Mouse (Mus musculus) layer of hippocampus, adult 2 months (tissue): ENCODE data around the gene Btbd8. TPM values are rescaled to one million over a fixed set of nuclear protein-coding genes. Genes with fewer than 3 reads are reported as not detected.
A peak's percentile ranks its signal among the peaks of the same experiment; 100 is the strongest.

ENCODE experiments used
- DNase-seq, 2 experiments: peaks; one replicate each; pipeline ENCODE4 v3.0.0; 2022; ENCODE audit warnings: low spot score in 2 of 2
- H3K27ac ChIP-seq: fragments of 200-600 bp; 2 replicates; pipeline ENCODE4 v1.8.1; 2022
- H3K4me3 ChIP-seq: fragments of 200-600 bp; 2 replicates; pipeline ENCODE4 v1.8.1; 2022; ENCODE audit warnings: mild to moderate bottlenecking
- CTCF ChIP-seq: fragments of 200-600 bp; conservative IDR thresholded peaks from 2 replicates; pipeline ENCODE4 v1.8.1; 2022; ENCODE audit warnings: antibody characterized with exemption, mild to moderate bottlenecking, moderate library complexity
- long read RNA-seq, 2 experiments: library from polyadenylated mRNA; stranded (forward); transcript quantifications; one replicate each; pipeline ENCODE4 v2.0.0; 2021; ENCODE audit warnings: borderline mapping rate in 2 of 2
- total RNA-seq, 2 experiments: library from RNA; stranded (reverse); gene quantifications; 2 replicates each; pipeline ENCODE4 v1.2.3; 2021

Gene Btbd8
- total RNA-seq, result 100 to 1,000 TPM; 105 to 114 TPM
- long read RNA-seq, experiment 1, full-length matches to known transcripts, result 14 of 38 reads
- long read RNA-seq, experiment 1, partial matches to known transcripts, result 20 of 38 reads
- long read RNA-seq, experiment 1, other reads (novel, unspliced or antisense), result 4 of 38 reads
- long read RNA-seq, experiment 2, full-length matches to known transcripts, result 11 of 60 reads
- long read RNA-seq, experiment 2, partial matches to known transcripts, result 34 of 60 reads
- long read RNA-seq, experiment 2, other reads (novel, unspliced or antisense), result 15 of 60 reads

- 0 out of 2 replicates have a peak, but pooled peaks have one; percentile 5 for TF ChIP-seq CTCF
- DNase-seq, result peak; percentile 87 to 91
- Histone ChIP-seq H3K27ac (peak within 1 kb of the TSS; percentile 99), H3K4me3 (peak within 1 kb of the TSS; percentile 89)
Measured at GRCm38 (mm10) chr5:107437464-107438281, at the start of gene Btbd8. Gene Btbd8 (plus strand): TSS chr5:107437997.

GRCm38 (mm10) chr5:107389373-107389772, 48.4 kb upstream of the Btbd8 start:
- Histone ChIP-seq H3K4me3 (no peak overlapping the region), H3K27ac (no peak overlapping the region)
- DNase-seq, result no peak
- no peak for TF ChIP-seq CTCF

- no peak for TF ChIP-seq CTCF
Measured at GRCm38 (mm10) chr5:107394437-107394836, 43.4 kb upstream of the Btbd8 start.

GRCm38 (mm10) chr5:107402436-107402835, 35.4 kb upstream of the Btbd8 start, which contains the start of gene Ephx4:
Gene Ephx4 (plus strand): TSS chr5:107402736.
- Histone ChIP-seq H3K27ac (peak within 1 kb of the TSS; percentile 99), H3K4me3 (peak within 1 kb of the TSS; percentile 76)
- DNase-seq, result no peak
- TF ChIP-seq CTCF, result no peak

More at GRCm38 (mm10) chr5:107394437-107394836, 43.4 kb upstream of the Btbd8 start:
- no peak overlapping the region for H3K27ac ChIP-seq
- no peak overlapping the region for H3K4me3 ChIP-seq
- no peak for DNase-seq

- no peak for TF ChIP-seq CTCF
- no peak for DNase-seq
- H3K27ac ChIP-seq, result peak overlapping the region; percentile 99
- peak overlapping the region; percentile 76 for H3K4me3 ChIP-seq
Measured at GRCm38 (mm10) chr5:107403011-107403946, 34.5 kb upstream of the Btbd8 start.

DNA sequence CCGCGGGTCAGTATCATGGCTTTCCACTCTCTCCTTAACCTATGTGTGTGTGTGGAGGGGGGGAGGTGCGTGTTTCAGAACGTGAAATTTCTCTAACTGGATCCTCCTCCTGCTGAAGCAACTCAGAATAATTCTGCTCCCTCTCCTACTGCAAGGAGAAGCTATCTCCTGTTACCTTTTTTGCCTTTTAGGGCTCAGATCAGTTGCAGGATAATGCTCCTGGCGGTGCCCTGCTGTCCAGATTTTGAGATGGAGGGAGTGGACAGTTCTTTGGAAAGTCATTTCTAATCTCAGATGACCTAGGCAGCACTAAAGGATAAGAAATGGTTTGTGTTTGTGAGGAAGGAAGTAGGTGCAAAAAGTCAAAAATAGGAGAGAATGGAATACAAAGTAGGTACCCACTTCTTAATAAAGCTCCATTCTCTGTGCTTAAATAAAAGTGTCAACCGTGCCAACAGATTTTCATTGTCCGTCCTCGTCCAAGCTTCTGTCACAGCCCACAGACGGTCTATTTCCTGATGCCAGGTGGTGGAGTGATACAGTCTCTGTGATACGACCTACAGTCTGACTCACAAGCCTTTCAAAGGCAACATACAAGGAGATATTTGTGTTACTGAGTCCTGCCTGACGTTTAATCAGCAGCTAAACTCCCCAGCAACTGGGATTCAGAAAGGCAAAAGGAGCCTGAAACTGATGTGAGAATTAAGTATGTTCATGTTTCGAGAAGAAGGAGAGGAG, 33.7 kb upstream of the Btbd8 start:
- Histone ChIP-seq H3K27ac (peak overlapping the region; percentile 99), H3K4me3 (peak overlapping the region; percentile 76)
- DNase-seq, result peak; percentile 55 to 66
- TF ChIP-seq CTCF, result no peak

- peak in 1 of 2 experiments; percentile 60 for DNase-seq
- H3K27ac ChIP-seq, result peak overlapping the region; percentile 99
- TF ChIP-seq CTCF, result peak; percentile 11; the same call in 1 of the 2 replicates
- H3K4me3 ChIP-seq, result peak overlapping the region; percentile 76
Measured at GRCm38 (mm10) chr5:107405361-107405760, 32.4 kb upstream of the Btbd8 start.

DNA sequence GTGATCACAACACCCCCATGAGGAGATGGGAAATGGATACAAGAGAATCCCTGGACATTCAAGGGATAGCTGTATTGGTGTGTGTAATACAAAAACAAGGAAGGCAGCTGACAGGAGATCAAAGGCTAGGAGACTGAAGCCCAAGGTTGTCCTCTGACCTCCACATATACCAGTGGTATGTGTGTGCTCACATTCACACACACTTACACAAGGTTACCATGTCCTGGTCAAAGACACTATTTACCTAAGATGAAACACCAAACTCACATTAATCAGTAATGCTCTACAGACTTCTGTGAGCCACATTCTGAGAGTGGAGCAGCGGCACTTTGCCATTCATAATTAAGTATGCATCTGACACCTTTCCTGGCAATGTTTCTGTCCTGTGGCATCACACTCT, 27.5 kb upstream of the Btbd8 start:
- no peak for TF ChIP-seq CTCF
- DNase-seq, result no peak
- peak overlapping the region; percentile 71 for H3K27ac ChIP-seq

DNA sequence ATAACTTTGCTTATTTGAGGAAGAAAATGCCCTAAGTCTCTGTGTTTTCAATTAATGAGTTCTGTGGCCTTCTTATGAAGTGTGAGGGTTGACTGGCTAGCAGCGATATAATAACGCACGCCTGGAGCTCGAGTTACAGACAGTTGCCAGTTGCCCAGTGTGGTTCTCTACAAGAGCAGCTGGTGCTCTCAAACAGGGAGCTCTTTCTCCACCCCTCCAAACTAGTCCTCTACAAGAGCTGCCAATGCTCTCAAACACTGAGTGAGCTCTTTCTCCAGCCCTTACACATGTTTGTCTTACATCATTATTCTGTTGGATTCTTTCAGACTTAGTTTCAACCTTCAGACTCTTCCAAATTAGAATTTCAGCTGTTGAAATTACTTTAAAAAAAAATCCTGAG, 26.5 kb upstream of the Btbd8 start:
- peak overlapping the region; percentile 71 for H3K27ac ChIP-seq
- H3K4me3 ChIP-seq, result no peak overlapping the region
- peak in 1 of 2 experiments; percentile 48 for DNase-seq
- TF ChIP-seq CTCF, result no peak

More for the DNA sequence above, 27.5 kb upstream of the Btbd8 start:
- no peak overlapping the region for H3K4me3 ChIP-seq

GRCm38 (mm10) chr5:107412285-107412684, 25.5 kb upstream of the Btbd8 start:
- TF ChIP-seq CTCF, result no peak; the same call in 1 of the 2 replicates
- Histone ChIP-seq H3K4me3 (no peak overlapping the region), H3K27ac (peak overlapping the region; percentile 71)
- DNase-seq, result no peak

DNA sequence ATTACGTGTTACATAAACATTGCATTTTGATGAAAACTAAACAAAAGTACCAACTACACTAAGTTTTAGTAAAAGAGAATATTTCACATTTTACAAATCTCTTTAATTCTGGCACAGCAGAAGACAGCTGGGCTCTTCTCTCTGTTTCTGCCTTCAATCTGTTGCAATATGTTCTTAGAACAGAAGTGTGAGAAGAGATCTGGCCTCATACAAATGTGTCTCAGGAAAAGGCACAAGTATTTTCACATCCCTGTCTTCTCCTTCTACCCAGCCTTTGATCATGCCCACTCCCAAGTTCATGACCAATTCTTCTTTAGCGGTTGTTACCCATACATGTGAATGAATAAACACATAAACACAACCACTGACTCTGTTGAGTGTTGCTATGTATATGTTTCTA, 22.7 kb upstream of the Btbd8 start:
- peak in 1 of 2 experiments; percentile 42 for DNase-seq
- no peak overlapping the region for H3K4me3 ChIP-seq
- peak overlapping the region; percentile 93 for H3K27ac ChIP-seq
- no peak for TF ChIP-seq CTCF

DNA sequence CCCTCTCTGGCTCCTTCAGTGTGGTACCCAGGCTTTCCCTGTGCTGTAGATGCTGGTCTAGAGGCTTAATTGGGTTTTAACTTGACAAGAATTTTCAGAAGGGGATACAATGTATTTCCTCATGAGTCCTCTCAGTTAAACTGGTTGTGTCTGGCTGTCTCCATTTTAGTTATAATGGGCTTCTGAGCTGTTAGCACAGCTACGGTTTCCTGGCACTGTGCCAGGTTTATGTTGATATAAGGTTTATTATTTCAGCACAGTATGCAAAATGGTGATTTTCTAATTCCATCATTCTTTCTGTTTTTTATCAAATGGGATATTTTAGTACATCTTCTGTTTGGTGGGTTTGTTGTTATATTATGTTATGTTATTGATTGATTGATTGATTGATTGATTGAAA, 16.1 kb upstream of the Btbd8 start:
- Histone ChIP-seq H3K27ac (no peak overlapping the region), H3K4me3 (no peak overlapping the region)
- no peak for DNase-seq
- no peak for TF ChIP-seq CTCF
